ENCODE assay signal across 8 mouse cellular contexts in genomic region chr6:13678349-13678748, GRCm38 (mm10). TPM values are rescaled to one million over a fixed set of nuclear protein-coding genes. Genes with fewer than 3 reads are reported as not detected.
DNase-seq lines count a peak whose midpoint lies in the region; ATAC-seq and TF ChIP-seq lines count a peak whose summit lies in the region.

No protein-coding gene starts in this region.

- 9% methylated on average over 5 of the region's 5 CpGs for WGBS in embryonic facial prominence, embryonic 13.5 days
- WGBS in midbrain, postnatal 0 days, result 15% methylated on average over 5 of the region's 5 CpGs

- no peak for TF ChIP-seq CTCF in left cerebral cortex, adult 2 months (IDR thresholded peaks at IDR 0.05)
- no peak for TF ChIP-seq CTCF in midbrain, postnatal 0 days (IDR thresholded peaks at IDR 0.05)

- peak overlapping the region; percentile 48 for H3K27ac ChIP-seq in left cerebral cortex, adult 2 months
- peak overlapping the region; percentile 48; the same call in 1 of the 2 replicates for H3K27ac ChIP-seq in embryonic facial prominence, embryonic 13.5 days
- H3K27ac ChIP-seq in midbrain, postnatal 0 days (ENCODE audit: low read depth, low read length), result no peak overlapping the region

- peak overlapping the region; percentile 95 for H3K4me3 ChIP-seq in left cerebral cortex, adult 2 months
- peak overlapping the region; percentile 95 for H3K4me3 ChIP-seq in embryonic facial prominence, embryonic 13.5 days
- peak overlapping the region; percentile 97 for H3K4me3 ChIP-seq in midbrain, postnatal 0 days (ENCODE audit: low read depth, low read length)

- no peaks in the 10 kb centered on the region for H3K36me3 ChIP-seq in embryonic facial prominence, embryonic 13.5 days
- H3K36me3 ChIP-seq in midbrain, postnatal 0 days (ENCODE audit: insufficient read depth, low read length), result no peaks in the 10 kb centered on the region

- no peaks in the 10 kb centered on the region for H3K9me3 ChIP-seq in embryonic facial prominence, embryonic 13.5 days
- no peaks in the 10 kb centered on the region for H3K9me3 ChIP-seq in midbrain, postnatal 0 days (ENCODE audit: low read length)

- H3K4me2 ChIP-seq in embryonic facial prominence, embryonic 13.5 days, result peak overlapping the region; percentile 80
- peak overlapping the region; percentile 82 for H3K4me2 ChIP-seq in midbrain, postnatal 0 days (ENCODE audit: low read depth, low read length, poor library complexity, severe bottlenecking)

- peak overlapping the region; percentile 54; the same call in 1 of the 2 replicates for H3K9ac ChIP-seq in embryonic facial prominence, embryonic 13.5 days
- no peak overlapping the region for H3K9ac ChIP-seq in midbrain, postnatal 0 days (replicated peaks; ENCODE audit: low read length, poor library complexity, severe bottlenecking)

- no peak for DNase-seq in left cerebral cortex, adult 2 months (ENCODE audit: extremely low spot score in 1 of 2, low spot score in 2 of 2)
- DNase-seq in left cerebral cortex, adult 9 months (ENCODE audit: low spot score in 2 of 2), result no peak
- DNase-seq in hindlimb bud, embryonic 11.5 days (ENCODE audit: extremely low spot score, low read depth, low spot score), result peak; percentile 49
- no peak for DNase-seq in midbrain, postnatal 0 days (ENCODE audit: low spot score)
- DNase-seq in adrenal gland, adult 8-10 months, result no peak
- no peak for DNase-seq in adrenal gland, postnatal 36 days
- DNase-seq in urinary bladder, postnatal 4 days (ENCODE audit: low spot score in 2 of 2), result no peak

- intact Hi-C loops in left cerebral cortex, adult 2 months (cut with DNase I), result loop anchor here (5.0 kb wide), 2 partner anchors 159 to 391 kb away; partner anchors contain the start of gene Gpr85

- ATAC-seq in embryonic facial prominence, embryonic 13.5 days (ENCODE audit: insufficient number of reproducible peaks, insufficient read depth, low FRiP score, low TSS enrichment, low read depth), result no peak
- ATAC-seq in midbrain, postnatal 0 days (ENCODE audit: low FRiP score), result no peak

- H3K4me1 ChIP-seq in embryonic facial prominence, embryonic 13.5 days, result 0 out of 2 replicates have a peak, but pooled peaks cover 8% of the 10 kb centered on the region
- H3K4me1 ChIP-seq in midbrain, postnatal 0 days (ENCODE audit: insufficient read depth, low read length), result peaks cover 6% of the 10 kb centered on the region; the same call in 1 of the 2 replicates

- no peaks in the 10 kb centered on the region for H3K27me3 ChIP-seq in embryonic facial prominence, embryonic 13.5 days
- H3K27me3 ChIP-seq in midbrain, postnatal 0 days (ENCODE audit: insufficient read depth, low read length), result no peaks in the 10 kb centered on the region

RNA-seq across cellular contexts. Expression of gene Bmt2, which starts 0.6 kb away (rescaled TPM):
- total RNA-seq in left cerebral cortex, adult 2 months (2021), result 10 to 100 TPM; 25.6 to 26.4 TPM
- polyA plus RNA-seq in embryonic facial prominence, embryonic 13.5 days (2015; fragmentation: Nextera tagmentation; extraction: Ambion mirVana), result 19.4 and 21.3 TPM in 2 replicates
- total RNA-seq in midbrain, postnatal 0 days (2014; rRNA removed), result 28.9 and 31.9 TPM in 2 replicates
- 10.0 and 11.0 TPM in 2 replicates for polyA plus RNA-seq in midbrain, postnatal 0 days (2015; fragmentation: Nextera tagmentation; extraction: Ambion mirVana)
- 10 to 100 TPM; 12.2 to 15.0 (median 14.4) TPM for total RNA-seq in adrenal gland, adult 8-10 months (2022)
- total RNA-seq in adrenal gland, postnatal 36 days (2021), result 10 to 100 TPM; 11.8 to 14.8 TPM
